ENCODE assay signal across 26 mouse cellular contexts in genomic region chr4:63030157-63030556, GRCm38 (mm10).
A peak's percentile ranks its signal among the peaks of the same experiment; 100 is the strongest.
DNase-seq lines count a peak whose midpoint lies in the region; ATAC-seq and TF ChIP-seq lines count a peak whose summit lies in the region.
"Had no signal": no experiment of that assay in that cellular context is flagged by ENCODE, and none has a peak within 500 bp of the region (broad histone marks: within the 10 kb centered on the region; RNA-seq: fewer than 3 reads in every experiment).

No protein-coding gene starts in this region.

- no peak overlapping the region for H3K27ac ChIP-seq in forebrain, embryonic 11.5 days (ENCODE audit: low read depth, low read length)
- no peak overlapping the region for H3K27ac ChIP-seq in forebrain, embryonic 15.5 days (replicated peaks)
- no peak overlapping the region for H3K27ac ChIP-seq in limb, embryonic 12.5 days
- H3K27ac ChIP-seq in limb, embryonic 10.5 days: no peak overlapping the region; the same call in 1 of the 2 replicates
- H3K27ac ChIP-seq in embryonic fibroblast, embryonic 13.5 days (ENCODE audit: insufficient read depth, low read length): peak overlapping the region; percentile 44; the same call in 1 of the 2 replicates
- H3K27ac ChIP-seq: forebrain, embryonic 13.5 days; hindbrain, embryonic 14.5 days; lung, embryonic 15.5 days; macrophage; neural tube, embryonic 15.5 days had no signal

- DNase-seq in forebrain, embryonic 11.5 days (ENCODE audit: low spot score): peak; percentile 2
- no peak for DNase-seq in limb, embryonic 10.5 days (ENCODE audit: low spot score)
- no peak for DNase-seq in adrenal gland, adult 8-10 months
- DNase-seq in heart, adult 11 months: no peak
- DNase-seq: adrenal gland, adult 2 months; cerebellum, adult 2 months; cerebellum, postnatal 25 days; gastrocnemius, postnatal 25 days; heart, adult 18-20 months; heart, postnatal 4 days; kidney, postnatal 25 days; midbrain, embryonic 14.5 days; retina, postnatal 1 day; right cerebral cortex, postnatal 14 days; thymus, postnatal 4 days had no signal

- ATAC-seq in forebrain, embryonic 11.5 days (replicated peaks; ENCODE audit: low FRiP score): no peak
- no peak for ATAC-seq in forebrain, embryonic 15.5 days (replicated peaks)
- 0 out of 2 replicates have a peak, but pooled peaks have one; percentile 11 for ATAC-seq in limb, embryonic 12.5 days (ENCODE audit: insufficient number of reproducible peaks, insufficient read depth, low FRiP score, low TSS enrichment, low read depth)
- ATAC-seq: activated CD4-positive, CD25-positive, alpha-beta regulatory T cell, adult 4 months; forebrain, embryonic 13.5 days; intestine, postnatal 0 days had no signal

- no peaks in the 10 kb centered on the region for H3K4me1 ChIP-seq in forebrain, embryonic 11.5 days (replicated peaks; ENCODE audit: control insufficient read depth, insufficient read depth, low read length)
- H3K4me1 ChIP-seq in forebrain, embryonic 15.5 days: peaks cover 5% of the 10 kb centered on the region; the same call in 1 of the 2 replicates
- H3K4me1 ChIP-seq in limb, embryonic 12.5 days (replicated peaks): peaks cover 75% of the 10 kb centered on the region
- H3K4me1 ChIP-seq in limb, embryonic 10.5 days: peaks cover 42% of the 10 kb centered on the region
- peaks cover 2% of the 10 kb centered on the region; the same call in 1 of the 2 replicates for H3K4me1 ChIP-seq in embryonic fibroblast, embryonic 13.5 days (ENCODE audit: control insufficient read depth, insufficient read depth, low read length)

- no peaks in the 10 kb centered on the region for H3K27me3 ChIP-seq in forebrain, embryonic 11.5 days (ENCODE audit: control insufficient read depth, insufficient read depth, low read length)
- no peaks in the 10 kb centered on the region for H3K27me3 ChIP-seq in forebrain, embryonic 15.5 days
- no peaks in the 10 kb centered on the region for H3K27me3 ChIP-seq in limb, embryonic 12.5 days
- H3K27me3 ChIP-seq in limb, embryonic 10.5 days (ENCODE audit: low read depth, poor library complexity, severe bottlenecking): no peaks in the 10 kb centered on the region
- H3K27me3 ChIP-seq: forebrain, embryonic 13.5 days; heart, embryonic 12.5 days; lung, embryonic 15.5 days; neural tube, embryonic 15.5 days had no signal

- no peak overlapping the region for H3K4me2 ChIP-seq in forebrain, embryonic 11.5 days (ENCODE audit: low read depth, low read length, severe bottlenecking)
- no peak overlapping the region for H3K4me2 ChIP-seq in forebrain, embryonic 15.5 days (replicated peaks)
- no peak overlapping the region for H3K4me2 ChIP-seq in limb, embryonic 12.5 days
- H3K4me2 ChIP-seq: forebrain, embryonic 13.5 days; heart, embryonic 12.5 days; hindbrain, embryonic 14.5 days; lung, embryonic 15.5 days; neural tube, embryonic 15.5 days had no signal

- no peak overlapping the region for H3K4me3 ChIP-seq in forebrain, embryonic 11.5 days (ENCODE audit: low read depth, low read length)
- no peak overlapping the region for H3K4me3 ChIP-seq in forebrain, embryonic 15.5 days
- no peak overlapping the region for H3K4me3 ChIP-seq in limb, embryonic 12.5 days (replicated peaks)
- no peak overlapping the region for H3K4me3 ChIP-seq in limb, embryonic 10.5 days
- H3K4me3 ChIP-seq in embryonic fibroblast, embryonic 13.5 days (ENCODE audit: insufficient read depth, low read length): no peak overlapping the region
- H3K4me3 ChIP-seq: forebrain, embryonic 13.5 days; heart, embryonic 12.5 days; lung, embryonic 15.5 days; neural tube, embryonic 15.5 days had no signal

- WGBS in forebrain, embryonic 11.5 days: 37% methylated on average over 5 of the region's 5 CpGs
- WGBS in forebrain, embryonic 15.5 days: 35% methylated on average over 5 of the region's 5 CpGs
- WGBS in limb, embryonic 12.5 days: 16% methylated on average over 5 of the region's 5 CpGs
- WGBS in limb, embryonic 10.5 days: 58% methylated on average over 5 of the region's 5 CpGs

- H3K36me3 ChIP-seq in forebrain, embryonic 11.5 days (ENCODE audit: control insufficient read depth, insufficient read depth, low read length): no peaks in the 10 kb centered on the region
- no peaks in the 10 kb centered on the region for H3K36me3 ChIP-seq in forebrain, embryonic 15.5 days
- 0 out of 2 replicates have a peak, but pooled peaks cover 7% of the 10 kb centered on the region for H3K36me3 ChIP-seq in limb, embryonic 12.5 days
- no peaks in the 10 kb centered on the region for H3K36me3 ChIP-seq in limb, embryonic 10.5 days
- H3K36me3 ChIP-seq: heart, embryonic 12.5 days; lung, embryonic 15.5 days; neural tube, embryonic 15.5 days had no signal

- H3K9ac ChIP-seq in forebrain, embryonic 11.5 days (ENCODE audit: low read length): no peak overlapping the region
- H3K9ac ChIP-seq in forebrain, embryonic 15.5 days (replicated peaks): no peak overlapping the region
- no peak overlapping the region for H3K9ac ChIP-seq in limb, embryonic 12.5 days (replicated peaks)
- H3K9ac ChIP-seq: forebrain, embryonic 13.5 days; heart, embryonic 12.5 days; hindbrain, embryonic 14.5 days; lung, embryonic 15.5 days; neural tube, embryonic 15.5 days had no signal

- no peaks in the 10 kb centered on the region for H3K9me3 ChIP-seq in forebrain, embryonic 11.5 days (ENCODE audit: control insufficient read depth, low read length)
- H3K9me3 ChIP-seq in forebrain, embryonic 15.5 days: no peaks in the 10 kb centered on the region
- H3K9me3 ChIP-seq in limb, embryonic 12.5 days: no peaks in the 10 kb centered on the region
- no peaks in the 10 kb centered on the region for H3K9me3 ChIP-seq in limb, embryonic 10.5 days (replicated peaks)
- H3K9me3 ChIP-seq: forebrain, embryonic 13.5 days; heart, embryonic 12.5 days; lung, embryonic 15.5 days; neural tube, embryonic 15.5 days had no signal

- no peak for TF ChIP-seq CTCF in embryonic fibroblast, embryonic 13.5 days (IDR thresholded peaks at IDR 0.05; ENCODE audit: borderline replicate concordance, insufficient read depth, low read length)

- TF ChIP-seq POLR2A in embryonic fibroblast, embryonic 13.5 days (IDR thresholded peaks at IDR 0.05; ENCODE audit: low read depth, low read length): no peak
